Mouse (Mus musculus) monocyte, adult 59 days (primary cell): ENCODE measurements around the gene Gm43720. TPM values are rescaled to one million over a fixed set of nuclear protein-coding genes. Genes with fewer than 3 reads are reported as not detected.

Experiments used
- total RNA-seq, 2 experiments: library from RNA; stranded (reverse); gene quantifications; one replicate each; pipeline ENCODE4 v1.2.4; 2023

Gene Gm43720
- not detected for total RNA-seq

DNA sequence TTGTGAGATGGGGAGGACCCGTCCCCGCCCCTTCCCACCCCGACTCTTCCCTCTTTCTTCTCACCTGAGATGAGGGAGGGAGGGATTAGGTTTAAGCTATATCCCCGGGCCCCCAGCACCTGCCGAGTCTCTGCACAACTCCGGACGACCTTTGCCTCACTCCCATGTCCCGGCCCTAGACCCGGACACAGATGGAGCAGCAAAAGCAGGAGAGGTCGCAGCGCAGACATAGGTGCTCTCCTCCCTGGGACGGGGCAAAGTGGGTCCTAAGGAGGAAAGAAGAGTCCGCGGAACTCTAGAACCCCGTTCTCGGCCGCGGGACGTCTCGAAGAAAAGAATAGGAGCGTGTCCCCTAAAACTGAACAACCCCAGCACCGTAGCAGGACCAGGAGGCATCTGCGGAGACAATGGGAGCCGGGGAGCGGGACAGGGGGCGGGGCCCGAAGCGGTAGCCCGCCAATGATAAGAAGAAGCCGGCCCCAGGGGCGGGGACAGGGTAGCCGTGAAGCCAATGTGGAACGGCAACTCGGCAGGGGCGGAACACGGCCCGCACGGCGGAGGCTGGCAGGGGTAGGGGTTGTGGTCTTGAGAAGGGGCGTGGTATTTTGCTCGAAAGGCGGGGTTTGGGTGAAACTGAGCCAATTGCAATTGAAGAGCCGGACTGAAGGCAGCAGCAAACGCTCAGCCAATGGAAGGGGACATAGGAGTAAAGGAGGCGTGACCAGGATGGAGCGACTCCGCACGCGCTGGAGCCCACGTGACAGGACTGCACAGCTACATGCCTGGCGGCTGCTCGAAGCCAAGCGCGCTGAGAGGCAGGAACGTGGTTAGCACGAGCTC is at the start of gene Gm43720, which contains the start of the genes Gpc2 and Stag3:
TSS of gene Gm43720 (minus strand) at position 374 of the 840 bp plus-strand sequence.
TSS of gene Gpc2 (minus strand) at position 421 of the 840 bp plus-strand sequence.
TSS of gene Stag3 (plus strand) at position 656 of the 840 bp plus-strand sequence.

GRCm38 (mm10) chr5:138272409-138272923 is 7.3 kb downstream of the Gm43720 start, which contains the start of gene Gal3st4:
Gal3st4 (minus strand) TSS chr5:138272840.

DNA sequence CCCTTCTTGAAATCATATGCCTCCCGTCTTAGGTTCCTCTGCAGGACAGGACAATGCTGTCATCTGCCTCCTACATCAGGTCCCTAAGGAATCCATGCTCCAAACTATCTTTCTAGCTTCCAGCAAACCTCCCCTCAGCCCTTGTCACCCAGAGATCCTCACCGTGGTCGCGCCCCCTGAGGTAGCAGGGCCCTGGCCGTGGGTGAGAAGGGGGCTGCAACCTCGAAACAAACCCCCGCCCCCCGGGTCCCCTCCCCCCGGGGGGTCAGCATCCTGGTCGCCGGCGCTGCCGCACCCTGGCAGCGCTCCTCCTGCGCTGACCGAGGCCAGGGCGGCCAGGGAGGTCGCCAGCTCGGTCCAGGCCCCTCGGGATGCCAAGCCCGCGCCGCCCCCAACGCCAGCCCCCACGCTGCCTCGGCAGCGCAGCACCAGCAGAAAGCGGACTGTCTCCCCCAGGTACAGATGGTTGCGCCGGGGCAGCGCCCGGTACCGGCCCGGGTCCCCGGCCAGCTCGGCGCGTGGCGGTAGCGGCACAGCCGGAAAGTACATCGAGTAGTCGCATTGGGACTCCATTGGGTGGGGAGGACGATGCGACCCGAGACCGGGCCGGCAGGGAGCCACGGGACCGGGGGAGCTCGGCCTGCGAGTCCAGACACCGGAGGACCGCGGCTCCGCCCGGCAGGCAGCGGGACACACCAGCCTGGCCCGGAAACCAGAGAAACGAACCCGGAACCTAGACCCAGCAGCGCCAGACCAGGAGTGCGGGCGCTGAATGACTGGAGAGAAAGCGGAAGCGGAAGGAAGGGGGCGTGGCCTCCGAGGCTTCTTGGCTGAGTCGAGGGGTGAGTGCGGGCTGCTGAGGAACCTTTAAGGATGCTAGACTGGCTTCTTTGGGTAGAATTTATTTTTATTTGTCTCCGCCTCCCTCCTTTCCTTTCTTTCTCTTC is 16.2 kb downstream of the Gm43720 start, which contains the start of gene BC037034:
TSS of gene BC037034 (minus strand) at position 774 of the 947 bp plus-strand sequence.

GRCm38 (mm10) chr5:138255353-138256093 is 24.2 kb downstream of the Gm43720 start, which contains the start of gene Lamtor4:
Lamtor4 (plus strand) TSS chr5:138255482.

GRCm38 (mm10) chr5:138225700-138226099 is 54.1 kb downstream of the Gm43720 start, which contains the start of gene Nxpe5:
Nxpe5 (plus strand) TSS chr5:138225898.

Other genes starting within 250 kb of the Gm43720 start
- gene Smok3c, start 226.8 kb downstream of the Gm43720 start, total RNA-seq, result not detected
- gene Zkscan1, start 194.9 kb downstream of the Gm43720 start, total RNA-seq, result 10 to 100 TPM; 11.2 to 12.3 TPM
- 1 to 10 TPM; 7.0 to 7.9 TPM for gene Zscan21, start 163.1 kb downstream of the Gm43720 start, total RNA-seq
- gene Zfp113, start 124.2 kb downstream of the Gm43720 start, total RNA-seq, result 1 to 10 TPM; 2.5 to 3.6 TPM
- 10 to 100 TPM; 45.2 to 52.4 TPM for gene Cops6, start 118.9 kb downstream of the Gm43720 start, total RNA-seq
- gene Ap4m1, start 108.0 kb downstream of the Gm43720 start, total RNA-seq, result 10 to 100 TPM; 44.6 to 51.6 TPM
- 10 to 100 TPM; 22.7 to 24.9 TPM for gene Mcm7, start 107.5 kb downstream of the Gm43720 start, total RNA-seq
- 10 to 100 TPM; 22.3 to 23.2 TPM for gene Taf6, start 92.5 kb downstream of the Gm43720 start, total RNA-seq
- gene Cnpy4, start 92.5 kb downstream of the Gm43720 start, total RNA-seq, result 10 to 100 TPM; 12.7 to 16.3 TPM
- gene Mblac1, start 85.6 kb downstream of the Gm43720 start, total RNA-seq, result 1 to 10 TPM; 3.1 to 4.2 TPM
- gene Nxpe5, start 54.1 kb downstream of the Gm43720 start, total RNA-seq, result 1 to 10 TPM; 6.4 to 8.4 TPM
- 10 to 100 TPM; 77.4 to 83.2 TPM for gene Lamtor4, start 24.5 kb downstream of the Gm43720 start, total RNA-seq
- gene BC037034, start 15.9 kb downstream of the Gm43720 start, total RNA-seq, result 10 to 100 TPM; 54.7 to 72.0 TPM
- gene Gal3st4, start 7.1 kb downstream of the Gm43720 start, total RNA-seq, result under 1 TPM in 1 of 2 experiments, not detected in 1; 0.30 TPM
- gene Gpc2, start within 50 bp of the Gm43720 start, total RNA-seq, result 1 to 10 TPM; 2.0 to 2.5 TPM
- gene Stag3, start 282 bp upstream of the Gm43720 start, total RNA-seq, result 1 to 10 TPM in 1 of 2 experiments, under 1 TPM in 1; 0.67 to 1.6 TPM
- gene Pvrig, start 62.0 kb upstream of the Gm43720 start, total RNA-seq, result 10 to 100 TPM in 1 of 2 experiments, 1 to 10 TPM in 1; 8.9 to 11.7 TPM
- gene Zfp157, start 161.5 kb upstream of the Gm43720 start, total RNA-seq, result 10 to 100 TPM in 1 of 2 experiments, 1 to 10 TPM in 1; 9.4 to 10.1 TPM